Mouse (Mus musculus): ENCODE measurements around the gene Crtac1. TPM values are rescaled to one million over a fixed set of nuclear protein-coding genes. Genes with fewer than 3 reads are reported as not detected.
A peak's percentile ranks its signal among the peaks of the same experiment; 100 is the strongest.

The Crtac1 gene
- polyA plus RNA-seq, 1 experiment from 2014 or later, result 0.55 TPM

DNA sequence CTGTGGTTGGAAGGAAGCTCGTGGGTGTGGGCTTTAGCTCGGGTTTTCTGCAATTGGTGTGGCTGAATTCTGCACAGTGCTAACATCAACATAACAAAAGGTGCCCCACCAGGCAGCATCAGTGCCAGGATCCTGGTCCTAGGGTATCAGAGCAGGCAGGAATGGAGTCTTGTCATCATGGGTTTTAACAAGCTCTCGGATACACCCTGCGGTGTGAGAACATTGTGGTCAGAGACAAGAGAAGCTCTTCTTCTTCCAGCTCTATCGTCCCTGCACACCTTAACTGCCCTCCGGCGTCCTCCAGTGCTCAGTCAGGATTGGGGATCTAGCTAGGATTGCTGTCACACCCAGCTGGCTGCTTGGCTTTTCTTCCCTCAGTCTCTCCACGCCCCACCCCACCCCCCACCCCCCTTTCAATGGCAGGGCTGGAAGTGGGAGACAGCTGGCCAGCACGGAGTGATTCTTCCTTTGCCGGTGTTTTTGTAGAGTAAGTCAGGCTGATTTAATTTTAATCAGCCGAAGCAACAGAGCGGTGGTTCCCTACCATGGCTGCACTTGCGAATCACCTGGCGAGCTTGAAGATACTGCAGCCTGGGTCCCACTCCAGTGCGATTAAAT lies 46.5 kb downstream of the Crtac1 start:
- Histone ChIP-seq H3K4me2 (no peak overlapping the region), H3K4me3 (no peak overlapping the region), H3K9ac (no peak overlapping the region), H3K27me3 (replicated peaks) (peaks cover 66% of the 10 kb centered on the region), H3K36me3 (no peaks in the 10 kb centered on the region), H3K4me1 (replicated peaks) (peaks cover 9% of the 10 kb centered on the region), H3K9me3 (replicated peaks) (no peaks in the 10 kb centered on the region), H3K27ac (ENCODE audit: poor library complexity, severe bottlenecking) (no peak overlapping the region)
- ATAC-seq (ENCODE audit: insufficient number of reproducible peaks, low FRiP score), result no peak
- WGBS, result 10% methylated on average over 15 of the region's 15 CpGs

DNA sequence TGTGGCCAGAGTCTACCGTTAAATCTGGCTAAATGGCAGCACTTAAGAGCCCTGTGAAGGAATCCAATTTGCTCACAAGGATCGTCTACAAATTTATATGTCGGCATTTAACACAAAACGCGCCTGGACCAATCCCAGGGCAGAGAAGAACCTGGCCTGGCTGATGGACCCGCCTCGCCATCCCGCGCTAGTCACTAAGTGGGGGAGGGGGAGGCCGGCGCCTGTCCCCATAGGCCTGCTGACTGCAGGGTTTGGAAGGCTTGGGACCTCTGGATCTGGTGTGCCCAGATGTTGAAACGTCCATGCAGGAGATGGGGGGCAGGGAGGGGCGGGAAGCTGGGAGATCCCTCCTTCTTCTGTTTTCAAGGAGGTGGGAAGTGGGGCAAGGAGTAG lies 50.6 kb downstream of the Crtac1 start:
- Histone ChIP-seq H3K27me3 (replicated peaks) (peaks cover 83% of the 10 kb centered on the region), H3K9ac (no peak overlapping the region), H3K4me2 (peak overlapping the region; percentile 59), H3K4me1 (replicated peaks) (peaks cover 9% of the 10 kb centered on the region), H3K36me3 (no peaks in the 10 kb centered on the region), H3K9me3 (replicated peaks) (no peaks in the 10 kb centered on the region), H3K4me3 (peak overlapping the region; percentile 34), H3K27ac (ENCODE audit: poor library complexity, severe bottlenecking) (no peak overlapping the region)
- 2% methylated on average over 13 of the region's 13 CpGs for WGBS
- no peak for ATAC-seq (ENCODE audit: insufficient number of reproducible peaks, low FRiP score)

DNA sequence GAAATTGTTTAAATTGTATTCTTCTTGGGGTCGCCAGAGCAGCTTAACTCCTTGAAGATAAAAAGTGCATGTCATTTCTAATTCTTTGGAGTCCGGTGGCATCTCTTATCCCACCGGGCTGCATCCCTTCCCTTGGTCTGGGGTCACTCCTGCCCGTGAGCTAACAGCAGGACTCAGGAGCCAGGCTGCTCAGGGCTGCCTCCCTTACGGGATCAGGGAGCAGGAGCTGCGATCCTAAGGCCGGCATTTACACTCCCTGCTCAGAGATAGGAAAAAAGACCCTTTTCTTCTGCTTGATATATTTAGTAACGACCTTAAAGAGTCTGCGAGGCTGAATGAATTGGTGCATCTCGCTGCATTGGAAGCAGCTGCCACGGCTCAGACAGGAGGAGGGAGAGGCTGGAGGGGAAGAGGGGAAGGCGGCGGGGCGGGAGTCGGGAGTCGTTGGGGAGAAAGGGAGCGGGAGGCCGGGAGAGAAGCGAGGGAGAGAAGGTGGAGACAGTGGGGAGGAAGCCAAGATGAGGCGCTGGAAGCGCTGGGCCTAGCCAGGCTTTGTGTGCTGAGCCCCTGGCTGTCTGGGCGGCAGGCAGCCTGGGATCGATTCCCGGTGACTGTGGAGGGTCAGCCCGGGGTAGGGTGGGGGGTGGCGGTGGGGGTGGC lies 51.1 kb downstream of the Crtac1 start:
- Histone ChIP-seq H3K4me1 (replicated peaks) (peaks cover 9% of the 10 kb centered on the region), H3K4me3 (peak overlapping the region; percentile 34), H3K36me3 (no peaks in the 10 kb centered on the region), H3K27ac (ENCODE audit: poor library complexity, severe bottlenecking) (no peak overlapping the region), H3K27me3 (replicated peaks) (peaks cover 79% of the 10 kb centered on the region), H3K9me3 (replicated peaks) (no peaks in the 10 kb centered on the region), H3K9ac (no peak overlapping the region), H3K4me2 (peak overlapping the region; percentile 59)
- under 1% methylated on average over 23 of the region's 26 CpGs for WGBS
- ATAC-seq (ENCODE audit: insufficient number of reproducible peaks, low FRiP score), result no peak

DNA sequence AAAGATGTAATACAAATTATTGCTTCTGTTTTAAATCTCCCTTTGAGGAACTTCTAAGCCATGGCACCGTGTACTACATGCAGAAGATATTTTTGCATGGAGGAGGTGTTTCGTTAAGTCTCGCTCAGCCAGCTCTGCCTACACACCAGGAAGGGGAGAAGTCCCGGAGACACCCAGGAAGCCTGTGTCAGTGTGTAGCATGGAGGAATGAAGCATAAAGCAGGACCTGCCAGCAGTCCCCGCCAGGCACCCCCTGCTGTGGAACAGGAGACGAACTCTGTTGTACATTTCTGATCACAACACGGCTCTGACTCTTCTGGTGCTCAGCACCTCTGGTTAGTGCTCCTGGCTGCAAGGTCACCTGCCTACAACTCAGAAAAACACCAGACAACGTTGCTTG lies 51.8 kb downstream of the Crtac1 start:
- H3K9ac ChIP-seq, result no peak overlapping the region
- no peak overlapping the region for H3K4me2 ChIP-seq
- H3K27me3 ChIP-seq (replicated peaks), result peaks cover 79% of the 10 kb centered on the region
- 44% methylated on average over 8 of the region's 8 CpGs for WGBS
- no peak overlapping the region for H3K27ac ChIP-seq (ENCODE audit: poor library complexity, severe bottlenecking)
- no peak for ATAC-seq (ENCODE audit: insufficient number of reproducible peaks, low FRiP score)
- no peak overlapping the region for H3K4me3 ChIP-seq
- no peaks in the 10 kb centered on the region for H3K36me3 ChIP-seq
- H3K4me1 ChIP-seq (replicated peaks), result peaks cover 9% of the 10 kb centered on the region
- no peaks in the 10 kb centered on the region for H3K9me3 ChIP-seq (replicated peaks)

DNA sequence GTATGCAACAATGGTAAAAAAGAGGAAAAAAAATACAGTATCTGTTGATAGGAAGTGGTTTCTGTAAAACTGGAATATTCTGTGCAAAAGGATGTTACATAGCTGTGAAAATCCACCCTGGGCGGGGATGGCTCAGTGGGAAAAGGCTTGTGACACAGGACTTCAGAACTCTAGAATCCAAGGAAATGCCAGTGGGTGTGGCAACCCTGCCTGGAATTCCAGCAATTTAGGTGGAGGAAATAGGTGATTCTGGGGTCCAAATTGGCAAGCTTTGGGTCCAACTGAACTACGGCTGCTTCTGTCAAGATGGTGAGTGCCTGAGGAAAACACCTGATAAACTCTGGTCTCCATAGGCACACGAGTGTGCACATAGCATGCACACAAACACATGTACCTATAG lies 54.4 kb downstream of the Crtac1 start:
- 57% methylated on average over 3 of the region's 3 CpGs for WGBS

DNA sequence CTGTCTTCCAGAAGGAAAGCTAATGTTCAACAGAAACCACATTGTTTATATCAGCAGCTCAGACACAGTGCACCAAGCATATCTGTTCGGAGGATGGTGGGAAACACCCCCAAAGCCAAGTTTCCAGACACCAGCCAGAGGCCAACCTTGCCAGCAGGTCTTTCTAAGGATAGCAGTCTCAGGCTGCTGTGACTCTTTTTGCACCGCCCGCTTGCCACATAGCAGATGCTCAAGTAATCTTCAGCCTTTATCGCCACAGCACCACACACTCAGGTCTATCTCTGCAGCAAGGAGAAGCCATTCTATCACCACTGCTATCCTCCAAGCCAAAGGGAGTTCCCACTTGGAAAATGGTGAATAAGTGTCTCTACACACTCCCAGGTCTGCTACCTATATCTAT lies 68.0 kb downstream of the Crtac1 start:
- no peak for ATAC-seq (ENCODE audit: insufficient number of reproducible peaks, low FRiP score)
- Histone ChIP-seq H3K9ac (no peak overlapping the region), H3K4me2 (no peak overlapping the region), H3K4me1 (replicated peaks) (no peaks in the 10 kb centered on the region), H3K27me3 (replicated peaks) (peaks cover 4% of the 10 kb centered on the region; the same call in 1 of the 2 replicates), H3K4me3 (no peak overlapping the region), H3K27ac (ENCODE audit: poor library complexity, severe bottlenecking) (no peak overlapping the region), H3K9me3 (replicated peaks) (no peaks in the 10 kb centered on the region), H3K36me3 (no peaks in the 10 kb centered on the region)
- WGBS, result 69% methylated on average over 4 of the region's 4 CpGs

More for the DNA sequence above, 54.4 kb downstream of the Crtac1 start:
- Histone ChIP-seq H3K27ac (ENCODE audit: poor library complexity, severe bottlenecking) (no peak overlapping the region), H3K9ac (no peak overlapping the region), H3K4me2 (no peak overlapping the region), H3K9me3 (replicated peaks) (no peaks in the 10 kb centered on the region), H3K4me1 (replicated peaks) (peaks cover 9% of the 10 kb centered on the region), H3K36me3 (no peaks in the 10 kb centered on the region), H3K27me3 (replicated peaks) (peaks cover 69% of the 10 kb centered on the region), H3K4me3 (no peak overlapping the region)
- no peak for ATAC-seq (ENCODE audit: insufficient number of reproducible peaks, low FRiP score)

DNA sequence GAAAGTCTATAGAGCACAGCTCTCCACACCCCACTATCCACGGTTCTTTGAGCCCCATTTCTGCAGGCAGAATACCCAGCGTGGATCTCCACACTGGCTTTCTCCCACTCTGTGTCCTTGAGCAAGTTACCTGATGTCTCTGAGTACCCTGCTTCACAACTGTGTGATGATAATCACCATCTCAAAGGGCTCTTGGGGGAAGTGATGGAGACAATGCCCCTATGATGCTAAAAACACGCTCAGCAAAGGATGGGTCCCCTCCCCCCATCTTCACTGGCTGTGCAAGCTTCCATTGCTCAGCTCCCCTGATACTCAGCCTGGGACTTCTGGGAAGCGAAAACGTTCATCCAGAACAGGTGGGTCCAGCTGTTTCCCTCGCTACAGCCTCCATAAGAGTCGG lies 73.2 kb downstream of the Crtac1 start:
- Histone ChIP-seq H3K4me2 (no peak overlapping the region), H3K27me3 (replicated peaks) (peaks cover 5% of the 10 kb centered on the region; the same call in 1 of the 2 replicates), H3K4me1 (replicated peaks) (no peaks in the 10 kb centered on the region), H3K4me3 (no peak overlapping the region), H3K36me3 (no peaks in the 10 kb centered on the region), H3K9me3 (replicated peaks) (no peaks in the 10 kb centered on the region), H3K27ac (ENCODE audit: poor library complexity, severe bottlenecking) (no peak overlapping the region), H3K9ac (no peak overlapping the region)
- ATAC-seq (ENCODE audit: insufficient number of reproducible peaks, low FRiP score), result no peak
- 60% methylated on average over 7 of the region's 7 CpGs for WGBS

DNA sequence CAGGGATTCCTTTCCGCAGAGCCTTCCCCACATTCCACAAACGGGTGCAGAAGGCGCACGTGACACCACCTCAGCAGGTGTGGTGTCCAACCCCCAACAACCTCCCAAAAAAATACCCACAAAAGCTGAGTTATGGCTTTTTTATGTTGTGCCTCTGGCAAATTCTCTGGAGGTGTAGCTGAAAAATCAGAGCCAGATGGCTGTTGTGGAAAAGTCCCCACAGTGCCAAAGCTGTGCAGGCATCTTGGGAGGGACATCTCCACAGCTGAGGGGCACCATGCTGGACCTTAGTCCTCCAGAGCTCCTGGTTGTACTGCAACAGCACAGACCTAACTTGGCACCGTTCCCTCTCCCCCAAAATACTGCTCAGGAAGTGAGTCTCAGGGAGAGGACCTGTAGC lies 74.7 kb downstream of the Crtac1 start:
- H3K9me3 ChIP-seq (replicated peaks), result no peaks in the 10 kb centered on the region
- 67% methylated on average over 5 of the region's 5 CpGs for WGBS
- no peak overlapping the region for H3K9ac ChIP-seq
- H3K4me3 ChIP-seq, result no peak overlapping the region
- no peaks in the 10 kb centered on the region for H3K4me1 ChIP-seq (replicated peaks)
- no peaks in the 10 kb centered on the region for H3K36me3 ChIP-seq
- ATAC-seq (ENCODE audit: insufficient number of reproducible peaks, low FRiP score), result no peak
- no peak overlapping the region for H3K4me2 ChIP-seq
- no peak overlapping the region for H3K27ac ChIP-seq (ENCODE audit: poor library complexity, severe bottlenecking)
- H3K27me3 ChIP-seq (replicated peaks), result peaks cover 5% of the 10 kb centered on the region; the same call in 1 of the 2 replicates

DNA sequence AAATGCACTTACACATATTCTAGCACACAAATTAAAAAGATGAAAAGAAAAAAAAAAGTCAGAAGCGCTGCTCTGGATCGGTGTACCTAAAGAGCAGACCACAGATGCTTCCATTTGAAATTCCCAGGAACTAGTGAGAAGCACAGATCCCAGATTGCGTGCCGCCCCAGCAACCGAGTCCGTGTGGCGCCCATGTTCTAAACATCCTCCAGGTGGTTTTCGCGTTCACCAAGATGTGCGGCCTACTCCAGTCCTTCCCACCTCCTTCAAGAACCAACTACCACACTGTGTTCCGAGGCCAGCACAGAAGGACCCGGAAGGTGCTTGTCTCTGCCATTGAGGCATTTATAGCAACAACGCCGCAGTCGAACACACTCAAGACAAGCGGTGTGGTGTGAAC lies 76.1 kb downstream of the Crtac1 start:
- Histone ChIP-seq H3K9ac (no peak overlapping the region), H3K4me1 (replicated peaks) (no peaks in the 10 kb centered on the region), H3K4me3 (no peak overlapping the region), H3K4me2 (no peak overlapping the region), H3K27ac (ENCODE audit: poor library complexity, severe bottlenecking) (no peak overlapping the region), H3K27me3 (replicated peaks) (peaks cover 5% of the 10 kb centered on the region; the same call in 1 of the 2 replicates), H3K36me3 (no peaks in the 10 kb centered on the region), H3K9me3 (replicated peaks) (peaks cover 3% of the 10 kb centered on the region; the same call in 1 of the 2 replicates)
- 88% methylated on average over 16 of the region's 16 CpGs for WGBS
- ATAC-seq (ENCODE audit: insufficient number of reproducible peaks, low FRiP score), result no peak

DNA sequence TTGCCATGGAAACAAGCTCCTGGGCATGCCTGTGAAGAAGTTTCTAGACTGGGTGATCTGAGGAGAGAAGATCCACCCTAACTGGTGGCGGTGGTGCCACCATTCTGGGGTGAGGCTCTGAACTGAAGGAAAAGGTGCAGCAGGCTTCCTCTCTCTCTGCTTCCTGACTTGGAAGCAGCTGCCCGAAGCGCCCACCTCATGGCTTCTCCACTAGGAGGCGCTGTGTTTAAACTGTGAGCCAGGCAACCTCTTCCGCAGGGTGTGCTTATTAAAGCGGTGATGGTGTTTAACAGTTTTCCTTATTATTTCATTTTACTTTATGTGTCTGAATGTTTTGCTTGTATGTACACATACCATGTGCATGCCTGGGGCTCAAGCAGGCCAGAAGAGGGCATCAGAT lies 90.4 kb downstream of the Crtac1 start:
- Histone ChIP-seq H3K27me3 (replicated peaks) (peaks cover 8% of the 10 kb centered on the region; the same call in 1 of the 2 replicates), H3K9ac (no peak overlapping the region), H3K4me3 (no peak overlapping the region), H3K27ac (ENCODE audit: poor library complexity, severe bottlenecking) (no peak overlapping the region), H3K9me3 (replicated peaks) (peaks cover 5% of the 10 kb centered on the region; the same call in 1 of the 2 replicates), H3K36me3 (no peaks in the 10 kb centered on the region), H3K4me2 (no peak overlapping the region), H3K4me1 (replicated peaks) (no peaks in the 10 kb centered on the region)
- no peak for ATAC-seq (ENCODE audit: insufficient number of reproducible peaks, low FRiP score)
- WGBS, result 44% methylated on average over 6 of the region's 6 CpGs

DNA sequence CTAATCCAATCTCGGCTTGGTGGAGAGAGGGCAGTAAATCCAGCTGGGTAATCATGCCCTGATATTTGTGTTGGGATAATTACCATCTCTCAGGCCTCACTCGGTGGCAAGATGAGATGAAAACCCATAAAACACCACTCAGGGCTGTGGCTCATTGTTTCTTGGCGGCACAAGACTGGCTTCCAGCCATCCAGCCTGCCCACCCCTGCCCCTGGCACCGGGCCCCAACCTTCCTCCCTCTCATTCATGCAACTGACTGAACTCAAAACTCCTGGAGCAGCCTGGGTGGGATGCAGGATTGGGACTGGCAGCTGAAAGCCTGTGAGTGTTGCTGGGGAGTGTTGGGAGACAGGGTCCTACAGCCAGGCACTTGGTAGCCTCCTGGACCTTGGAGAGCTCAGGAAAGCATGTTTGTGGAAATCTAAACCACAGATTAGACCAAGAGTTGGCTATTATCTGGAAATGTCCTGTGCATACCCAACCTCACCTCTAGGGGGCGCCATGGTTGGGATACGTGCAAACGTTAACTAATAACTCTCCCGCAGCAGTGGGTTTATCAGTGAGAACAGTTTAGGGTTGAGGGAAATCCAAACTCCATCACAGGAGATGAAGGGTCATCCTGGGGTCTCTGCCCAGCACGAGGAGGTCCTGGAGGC lies 99.4 kb downstream of the Crtac1 start:
- no peak overlapping the region for H3K4me3 ChIP-seq
- H3K27ac ChIP-seq (ENCODE audit: poor library complexity, severe bottlenecking), result no peak overlapping the region
- H3K4me1 ChIP-seq (replicated peaks), result no peaks in the 10 kb centered on the region
- 54% methylated on average over 9 of the region's 9 CpGs for WGBS
- no peak overlapping the region for H3K9ac ChIP-seq
- no peak for ATAC-seq (ENCODE audit: insufficient number of reproducible peaks, low FRiP score)
- H3K36me3 ChIP-seq, result no peaks in the 10 kb centered on the region
- H3K9me3 ChIP-seq (replicated peaks), result no peaks in the 10 kb centered on the region
- H3K27me3 ChIP-seq (replicated peaks), result peaks cover 30% of the 10 kb centered on the region
- H3K4me2 ChIP-seq, result no peak overlapping the region

All from heart, embryonic 12.5 days (tissue).